ENCODE assay signal across 15 mouse cellular contexts in the genomic region with DNA sequence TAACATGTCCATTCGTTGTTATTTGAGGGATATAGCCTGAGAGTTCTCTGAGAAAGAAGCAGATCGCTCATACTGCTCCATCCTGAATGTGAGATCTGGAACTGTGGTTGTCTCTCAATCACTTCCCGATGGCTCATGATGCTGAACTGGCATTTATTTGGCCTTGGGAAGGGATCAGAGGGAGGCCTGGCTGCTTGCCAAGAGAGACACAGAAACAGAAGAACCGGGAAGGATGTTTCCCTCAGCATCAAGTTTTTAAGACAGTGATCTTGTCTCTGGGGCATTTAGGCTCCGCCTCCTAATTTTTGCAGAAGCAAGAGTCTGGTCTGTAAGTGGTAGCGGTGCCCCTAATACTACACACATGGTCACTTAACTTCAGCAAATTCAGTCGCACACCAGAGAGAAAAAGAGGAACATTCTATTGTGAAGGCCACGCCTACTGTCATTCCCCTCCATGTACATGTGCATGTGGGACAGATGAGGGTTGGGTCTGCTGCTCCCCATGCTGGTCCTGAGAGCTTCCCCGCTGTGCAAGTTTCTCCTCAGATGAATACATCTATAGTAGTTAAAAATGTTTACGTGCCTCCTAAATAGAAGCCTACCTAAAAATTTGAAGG.
DNase-seq lines count a peak whose midpoint lies in the region; ATAC-seq and TF ChIP-seq lines count a peak whose summit lies in the region.
"Had no signal": no experiment of that assay in that cellular context is flagged by ENCODE, and none has a peak within 500 bp of the region (broad histone marks: within the 10 kb centered on the region; RNA-seq: fewer than 3 reads in every experiment).

No protein-coding gene starts in this region.

- peak; percentile 2 to 6 for DNase-seq in cerebellum, adult 2 months
- no peak for DNase-seq in cerebellum, adult 8-10 months
- peak; percentile 22 for DNase-seq in limb, embryonic 14.5 days (ENCODE audit: low spot score)
- no peak for DNase-seq in limb, embryonic 10.5 days (ENCODE audit: low spot score)
- peak; percentile 42 for DNase-seq in testis, postnatal 10 days (ENCODE audit: low spot score)
- no peak for DNase-seq in testis, postnatal 14 days (ENCODE audit: low spot score)
- DNase-seq: heart, adult 11 months; kidney, adult 9 months; liver, embryonic 13.5 days; right cerebral cortex, postnatal 25 days; thymus, adult 18-20 months had no signal

- no peak for TF ChIP-seq POLR2A in cerebellum, adult 2 months (IDR thresholded peaks at IDR 0.05; ENCODE audit: borderline replicate concordance, insufficient read depth, low read length)
- TF ChIP-seq POLR2A in limb, embryonic 14.5 days (IDR thresholded peaks at IDR 0.05; ENCODE audit: borderline replicate concordance, extremely low read depth, insufficient read depth, insufficient read length) = no peak

- H3K4me2 ChIP-seq in limb, embryonic 14.5 days (replicated peaks; ENCODE audit: low read depth, low read length, severe bottlenecking) = no peak overlapping the region
- H3K4me2 ChIP-seq: hindbrain, embryonic 15.5 days; liver, embryonic 13.5 days had no signal

- no peaks in the 10 kb centered on the region for H3K9me3 ChIP-seq in limb, embryonic 14.5 days (ENCODE audit: control insufficient read depth, low read length)
- H3K9me3 ChIP-seq in limb, embryonic 10.5 days (replicated peaks) = no peaks in the 10 kb centered on the region
- H3K9me3 ChIP-seq: hindbrain, embryonic 15.5 days; liver, embryonic 13.5 days had no signal

- H3K36me3 ChIP-seq in limb, embryonic 14.5 days (ENCODE audit: control insufficient read depth, insufficient read depth, low read length) = no peaks in the 10 kb centered on the region
- H3K36me3 ChIP-seq in limb, embryonic 10.5 days = no peaks in the 10 kb centered on the region
- H3K36me3 ChIP-seq: hindbrain, embryonic 15.5 days; liver, embryonic 13.5 days had no signal

- no peaks in the 10 kb centered on the region for H3K4me1 ChIP-seq in cerebellum, adult 2 months (ENCODE audit: control insufficient read depth, insufficient read depth, low read length)
- no peaks in the 10 kb centered on the region for H3K4me1 ChIP-seq in limb, embryonic 14.5 days (ENCODE audit: control insufficient read depth, insufficient read depth, low read length)
- no peaks in the 10 kb centered on the region for H3K4me1 ChIP-seq in limb, embryonic 10.5 days
- H3K4me1 ChIP-seq: hindbrain, embryonic 15.5 days; liver, embryonic 13.5 days; megakaryocyte, embryonic 14.5 days had no signal

- no peaks in the 10 kb centered on the region for H3K27me3 ChIP-seq in cerebellum, adult 2 months (ENCODE audit: control insufficient read depth, insufficient read depth, low read length)
- H3K27me3 ChIP-seq in limb, embryonic 14.5 days (ENCODE audit: control insufficient read depth, insufficient read depth, low read length) = no peaks in the 10 kb centered on the region
- no peaks in the 10 kb centered on the region for H3K27me3 ChIP-seq in limb, embryonic 10.5 days (ENCODE audit: low read depth, poor library complexity, severe bottlenecking)
- H3K27me3 ChIP-seq: hindbrain, embryonic 15.5 days; liver, embryonic 13.5 days had no signal

- ATAC-seq in limb, embryonic 14.5 days (ENCODE audit: low FRiP score, low read depth) = no peak
- ATAC-seq in megakaryocyte progenitor cell, adult 5-6 weeks (replicated peaks; ENCODE audit: poor library complexity) = peak; percentile 50; the same call in 1 of the 2 replicates
- no peak for ATAC-seq in inflammation-experienced regulatory T-cells, adult 6 months

- no peak for TF ChIP-seq CTCF in cerebellum, adult 2 months (IDR thresholded peaks at IDR 0.05; ENCODE audit: borderline replicate concordance, insufficient read depth, low read depth, low read length)

- WGBS in cerebellum, adult 2 months = 53% methylated on average over 10 of the region's 10 CpGs
- WGBS in limb, embryonic 14.5 days = 74% methylated on average over 10 of the region's 10 CpGs
- 94% methylated on average over 10 of the region's 10 CpGs for WGBS in limb, embryonic 10.5 days

- H3K9ac ChIP-seq in limb, embryonic 14.5 days (ENCODE audit: low read depth, low read length, severe bottlenecking) = no peak overlapping the region
- H3K9ac ChIP-seq: hindbrain, embryonic 15.5 days; liver, embryonic 13.5 days had no signal

- no peak overlapping the region for H3K4me3 ChIP-seq in cerebellum, adult 2 months (replicated peaks; ENCODE audit: insufficient read depth, low read depth, low read length)
- H3K4me3 ChIP-seq in limb, embryonic 14.5 days (replicated peaks; ENCODE audit: low read length) = no peak overlapping the region
- H3K4me3 ChIP-seq in limb, embryonic 10.5 days = no peak overlapping the region
- H3K4me3 ChIP-seq: hindbrain, embryonic 15.5 days; liver, embryonic 13.5 days; megakaryocyte, embryonic 14.5 days had no signal

- H3K27ac ChIP-seq in cerebellum, adult 2 months (ENCODE audit: insufficient read depth, low read length) = no peak overlapping the region
- no peak overlapping the region for H3K27ac ChIP-seq in limb, embryonic 14.5 days (replicated peaks; ENCODE audit: low read depth, low read length)
- no peak overlapping the region for H3K27ac ChIP-seq in limb, embryonic 10.5 days
- H3K27ac ChIP-seq: hindbrain, embryonic 15.5 days; liver, embryonic 13.5 days had no signal

Comparison
In these comparisons a context has a peak if more than half of its experiments do, and no peak if none do; other contexts are left out.
1. DNase-seq: peak in cerebellum, adult 2 months (2 of 2), limb, embryonic 14.5 days (single experiment) and testis, postnatal 10 days (single experiment); none in cerebellum, adult 8-10 months (single experiment), limb, embryonic 10.5 days (single experiment) and testis, postnatal 14 days (single experiment).